Mouse (Mus musculus): ENCODE data around the gene Asb17. TPM values are rescaled to one million over a fixed set of nuclear protein-coding genes. Genes with fewer than 3 reads are reported as not detected.
"Not testable (repeated sequence)": the region's sequence is repeated elsewhere in the genome, so short reads cannot be mapped to it uniquely, and the experiment has no call there.

Gene Asb17
- total and polyA plus RNA-seq, 2 experiments from 2014 or later, result not detected

GRCm38 (mm10) chr3:153818723-153819122 lies 25.3 kb upstream of the Asb17 start:
- H3K27me3 ChIP-seq (ENCODE audit: insufficient read depth, low read length), result no peaks in the 10 kb centered on the region
- ATAC-seq, result no peak
- H3K4me2 ChIP-seq (ENCODE audit: low read depth, low read length), result no peak overlapping the region
- no peak overlapping the region for H3K4me3 ChIP-seq (ENCODE audit: low read length)
- no peaks in the 10 kb centered on the region for H3K4me1 ChIP-seq (ENCODE audit: insufficient read depth, low read length)
- no peak for DNase-seq (ENCODE audit: low spot score)
- TF ChIP-seq CTCF (IDR thresholded peaks at IDR 0.05; ENCODE audit: low read depth), result no peak
- no peaks in the 10 kb centered on the region for H3K36me3 ChIP-seq (ENCODE audit: insufficient read depth, low read length)
- WGBS, result 96% methylated on average over 3 of the region's 3 CpGs
- no peak overlapping the region for H3K9ac ChIP-seq (replicated peaks; ENCODE audit: low read length)
- no peak overlapping the region for H3K27ac ChIP-seq
- H3K9me3 ChIP-seq (ENCODE audit: low read length), result no peaks in the 10 kb centered on the region

- Histone ChIP-seq H3K4me3 (ENCODE audit: low read length) (no peak overlapping the region), H3K9me3 (ENCODE audit: low read length) (no peaks in the 10 kb centered on the region), H3K27me3 (ENCODE audit: insufficient read depth, low read length) (no peaks in the 10 kb centered on the region), H3K27ac (no peak overlapping the region), H3K4me2 (ENCODE audit: low read depth, low read length) (no peak overlapping the region), H3K9ac (replicated peaks; ENCODE audit: low read length) (no peak overlapping the region), H3K36me3 (ENCODE audit: insufficient read depth, low read length) (no peaks in the 10 kb centered on the region), H3K4me1 (ENCODE audit: insufficient read depth, low read length) (no peaks in the 10 kb centered on the region)
- DNase-seq (ENCODE audit: low spot score) (peak; percentile 62), ATAC-seq (peak; percentile 68; the same call in 1 of the 2 replicates)
- WGBS, result 55% methylated on average over 9 of the region's 9 CpGs
- peak; percentile 27; the same call in 1 of the 2 replicates for TF ChIP-seq CTCF (IDR thresholded peaks at IDR 0.05; ENCODE audit: low read depth)
Measured at GRCm38 (mm10) chr3:153819438-153819837, 24.6 kb upstream of the Asb17 start.

- Histone ChIP-seq H3K9me3 (ENCODE audit: low read length) (no peaks in the 10 kb centered on the region), H3K36me3 (ENCODE audit: insufficient read depth, low read length) (no peaks in the 10 kb centered on the region), H3K27me3 (ENCODE audit: insufficient read depth, low read length) (no peaks in the 10 kb centered on the region), H3K9ac (replicated peaks; ENCODE audit: low read length) (no peak overlapping the region), H3K4me3 (ENCODE audit: low read length) (no peak overlapping the region), H3K27ac (no peak overlapping the region), H3K4me2 (ENCODE audit: low read depth, low read length) (no peak overlapping the region), H3K4me1 (ENCODE audit: insufficient read depth, low read length) (no peaks in the 10 kb centered on the region)
- TF ChIP-seq CTCF (IDR thresholded peaks at IDR 0.05; ENCODE audit: low read depth), result no peak
- DNase-seq (ENCODE audit: low spot score) (peak; percentile 39), ATAC-seq (peak; percentile 55; the same call in 1 of the 2 replicates)
- WGBS, result 39% methylated on average over 11 of the region's 11 CpGs
Measured at GRCm38 (mm10) chr3:153823671-153824515, 20.1 kb upstream of the Asb17 start.

- H3K4me2 ChIP-seq (ENCODE audit: low read depth, low read length), result no peak overlapping the region
- no peaks in the 10 kb centered on the region for H3K9me3 ChIP-seq (ENCODE audit: low read length)
- H3K36me3 ChIP-seq (ENCODE audit: insufficient read depth, low read length), result no peaks in the 10 kb centered on the region
- DNase-seq (ENCODE audit: low spot score) (no peak), ATAC-seq (no peak)
- no peak overlapping the region for H3K4me3 ChIP-seq (ENCODE audit: low read length)
- no peak overlapping the region for H3K9ac ChIP-seq (replicated peaks; ENCODE audit: low read length)
- WGBS, result 92% methylated on average over 10 of the region's 10 CpGs
- H3K4me1 ChIP-seq (ENCODE audit: insufficient read depth, low read length), result no peaks in the 10 kb centered on the region
- H3K27ac ChIP-seq, result no peak overlapping the region
- TF ChIP-seq CTCF (IDR thresholded peaks at IDR 0.05; ENCODE audit: low read depth), result no peak
- H3K27me3 ChIP-seq (ENCODE audit: insufficient read depth, low read length), result no peaks in the 10 kb centered on the region
Measured at GRCm38 (mm10) chr3:153825197-153825596, 18.8 kb upstream of the Asb17 start.

- Histone ChIP-seq H3K9me3 (ENCODE audit: low read length) (no peaks in the 10 kb centered on the region), H3K27me3 (ENCODE audit: insufficient read depth, low read length) (no peaks in the 10 kb centered on the region)
- 37% methylated on average over 6 of the region's 6 CpGs for WGBS
Measured at GRCm38 (mm10) chr3:153826616-153827015, 17.4 kb upstream of the Asb17 start.

GRCm38 (mm10) chr3:153829788-153830187 lies 14.2 kb upstream of the Asb17 start:
- H3K4me1 ChIP-seq (ENCODE audit: insufficient read depth, low read length); H3K9ac ChIP-seq (replicated peaks; ENCODE audit: low read length); H3K36me3 ChIP-seq (ENCODE audit: insufficient read depth, low read length); H3K27me3 ChIP-seq (ENCODE audit: insufficient read depth, low read length); H3K4me3 ChIP-seq (ENCODE audit: low read length); H3K27ac ChIP-seq; ATAC-seq; DNase-seq (ENCODE audit: low spot score); H3K4me2 ChIP-seq (ENCODE audit: low read depth, low read length); H3K9me3 ChIP-seq (ENCODE audit: low read length): not testable (repeated sequence)
- 93% methylated on average over 3 of the region's 3 CpGs for WGBS

More at GRCm38 (mm10) chr3:153826616-153827015, 17.4 kb upstream of the Asb17 start:
- no peaks in the 10 kb centered on the region for H3K4me1 ChIP-seq (ENCODE audit: insufficient read depth, low read length)
- no peak for DNase-seq (ENCODE audit: low spot score)
- no peak overlapping the region for H3K4me2 ChIP-seq (ENCODE audit: low read depth, low read length)
- H3K36me3 ChIP-seq (ENCODE audit: insufficient read depth, low read length), result no peaks in the 10 kb centered on the region
- no peak overlapping the region for H3K9ac ChIP-seq (replicated peaks; ENCODE audit: low read length)
- no peak overlapping the region for H3K4me3 ChIP-seq (ENCODE audit: low read length)
- H3K27ac ChIP-seq, result no peak overlapping the region
- no peak for TF ChIP-seq CTCF (IDR thresholded peaks at IDR 0.05; ENCODE audit: low read depth)
- no peak for ATAC-seq

All from hindbrain, postnatal 0 days (tissue).